Mouse (Mus musculus) spleen, postnatal 4 days (tissue): ENCODE measurements around the gene Tmem45a2.
"Not testable (repeated sequence)": the region's sequence is repeated elsewhere in the genome, so short reads cannot be mapped to it uniquely, and the experiment has no call there.

ENCODE experiments used
- DNase-seq, 2 experiments: peaks; one replicate each; pipeline ENCODE4 v3.0.0; 2022; ENCODE audit warnings: low spot score in 2 of 2

Tmem45a2 gene

GRCm38 (mm10) chr16:57071132-57071639, at the start of gene Tmem45a2:
Gene Tmem45a2 (minus strand): TSS chr16:57071372.
- DNase-seq: no peak

- no peak for DNase-seq
Observed at GRCm38 (mm10) chr16:57117562-57117961, 46.4 kb upstream of the Tmem45a2 start.

GRCm38 (mm10) chr16:57116066-57116465, 44.9 kb upstream of the Tmem45a2 start:
- DNase-seq: no peak

GRCm38 (mm10) chr16:57106185-57106960, 35.2 kb upstream of the Tmem45a2 start:
- no peak for DNase-seq

GRCm38 (mm10) chr16:57101174-57101573, 30.0 kb upstream of the Tmem45a2 start:
- no peak for DNase-seq

GRCm38 (mm10) chr16:57099572-57100237, 28.5 kb upstream of the Tmem45a2 start:
- no peak for DNase-seq

GRCm38 (mm10) chr16:57098468-57099144, 27.4 kb upstream of the Tmem45a2 start:
- no peak for DNase-seq

- DNase-seq: no peak
Observed at GRCm38 (mm10) chr16:57092911-57093605, 21.9 kb upstream of the Tmem45a2 start.

GRCm38 (mm10) chr16:57092460-57092859, 21.3 kb upstream of the Tmem45a2 start:
- no peak for DNase-seq

- no peak for DNase-seq
Observed at GRCm38 (mm10) chr16:57079577-57079976, 8.4 kb upstream of the Tmem45a2 start.

GRCm38 (mm10) chr16:57075986-57076385, 4.8 kb upstream of the Tmem45a2 start:
- DNase-seq: no peak

- DNase-seq: no peak
Observed at GRCm38 (mm10) chr16:57062045-57062444, 9.1 kb downstream of the Tmem45a2 start.

GRCm38 (mm10) chr16:57056995-57057394, 14.2 kb downstream of the Tmem45a2 start:
- no peak for DNase-seq

GRCm38 (mm10) chr16:57049974-57050373, 21.2 kb downstream of the Tmem45a2 start:
- no peak for DNase-seq

- no peak for DNase-seq
Observed at GRCm38 (mm10) chr16:57038600-57038999, 32.6 kb downstream of the Tmem45a2 start.

- no peak for DNase-seq
Observed at GRCm38 (mm10) chr16:57030150-57030885, 40.9 kb downstream of the Tmem45a2 start.

GRCm38 (mm10) chr16:56998283-56998682, 72.9 kb downstream of the Tmem45a2 start:
- DNase-seq: not testable (repeated sequence)
